Mouse (Mus musculus) small intestine, adult 2 months (tissue): Measurements from ENCODE around the gene Zap70.

Experiments used
- CTCF ChIP-seq: fragments of 200-500 bp; IDR thresholded peaks from 2 replicates; pipeline ENCODE4 v1.5.1; 2012; ENCODE audit warnings: low read depth, mild to moderate bottlenecking, control low read depth, inconsistent platforms, low read length, moderate library complexity, mixed read lengths; ENCODE audit not compliant: insufficient replicate concordance, insufficient read length; ENCODE audit errors: extremely low read depth
- POLR2A ChIP-seq: fragments of 200-500 bp; IDR thresholded peaks from 2 replicates; pipeline ENCODE4 v1.6.1; 2012; ENCODE audit warnings: low read depth, mild to moderate bottlenecking, control low read depth, inconsistent platforms, low read length, moderate library complexity

GRCm38 (mm10) chr1:36767321-36767720, 5.7 kb downstream of the Zap70 start:
- TF ChIP-seq POLR2A (no peak), CTCF (no peak)
